In genomic region chr11:24348741-24349140, GRCm38 (mm10) we compare ENCODE assay signal across 29 mouse cellular contexts.
"Had no signal": no experiment of that assay in that cellular context is flagged by ENCODE, and none has a peak within 500 bp of the region (broad histone marks: within the 10 kb centered on the region; RNA-seq: fewer than 3 reads in every experiment).

No protein-coding gene starts in this region.

- H3K27ac ChIP-seq: heart, embryonic 13.5 days; heart, embryonic 15.5 days; hindbrain, embryonic 10.5 days; hindbrain, embryonic 12.5 days; hindbrain, embryonic 13.5 days; hindbrain, embryonic 14.5 days; hindbrain, embryonic 15.5 days; hindbrain, postnatal 0 days; intestine, embryonic 15.5 days; kidney, embryonic 15.5 days; kidney, postnatal 0 days; layer of hippocampus, adult 2 months; left cerebral cortex, adult 2 months had no signal

- DNase-seq: heart, postnatal 10 days; heart, postnatal 14 days; heart, postnatal 36 days; heart, postnatal 4 days; kidney, adult 11 months; kidney, adult 18-20 months; kidney, adult 2 months; kidney, adult 8-10 months; kidney, adult 9 months; kidney, postnatal 10 days; kidney, postnatal 14 days; kidney, postnatal 25 days; kidney, postnatal 36 days; kidney, postnatal 4 days; layer of hippocampus, adult 9-11 months; layer of hippocampus, postnatal 36 days had no signal

- H3K4me3 ChIP-seq: heart, embryonic 13.5 days; heart, embryonic 15.5 days; hindbrain, embryonic 10.5 days; hindbrain, embryonic 12.5 days; hindbrain, embryonic 13.5 days; hindbrain, embryonic 15.5 days; intestine, embryonic 15.5 days; kidney, embryonic 15.5 days; layer of hippocampus, adult 2 months; left cerebral cortex, adult 2 months had no signal

- H3K4me1 ChIP-seq: heart, embryonic 13.5 days; heart, embryonic 15.5 days had no signal

- H3K27me3 ChIP-seq: heart, embryonic 13.5 days; heart, embryonic 15.5 days; hindbrain, embryonic 12.5 days; hindbrain, embryonic 15.5 days; intestine, embryonic 15.5 days; kidney, embryonic 15.5 days had no signal
